Mouse (Mus musculus) small intestine, adult 2 months (tissue): ENCODE measurements at regions not wholly inside any gene's neighbourhood (a gene's known extent, or its start where the extent isn't known, plus 50 kb on each side); places are given as distances from the start of the nearest gene placed in this dataset.

ENCODE experiments used
- H3K27ac ChIP-seq: fragments of 200-500 bp; 2 replicates; pipeline ENCODE4 v1.5.1; 2012; ENCODE audit warnings: low read depth, low read length, control low read depth, inconsistent platforms; ENCODE audit not compliant: insufficient read depth
- H3K27me3 ChIP-seq: fragments of 200-500 bp; 2 replicates; pipeline ENCODE4 v1.6.1; 2012; ENCODE audit warnings: mild to moderate bottlenecking, moderate library complexity, low read length, inconsistent platforms; ENCODE audit not compliant: control insufficient read depth, insufficient read depth
- H3K36me3 ChIP-seq: fragments of 200-500 bp; 2 replicates; pipeline ENCODE4 v1.6.1; 2012; ENCODE audit warnings: mild to moderate bottlenecking, low read length, control low read depth, inconsistent platforms; ENCODE audit not compliant: control insufficient read depth, insufficient read depth
- H3K4me1 ChIP-seq: fragments of 200-500 bp; 2 replicates; pipeline ENCODE4 v1.6.1; 2012; ENCODE audit warnings: low read length, inconsistent platforms, mixed read lengths; ENCODE audit not compliant: control insufficient read depth, insufficient read depth, insufficient read length
- H3K4me3 ChIP-seq: fragments of 200-500 bp; 2 replicates; pipeline ENCODE4 v1.5.1; 2012; ENCODE audit warnings: low read depth, mild to moderate bottlenecking, control low read depth, inconsistent platforms, low read length, moderate library complexity
- CTCF ChIP-seq: fragments of 200-500 bp; IDR thresholded peaks from 2 replicates; pipeline ENCODE4 v1.5.1; 2012; ENCODE audit warnings: low read depth, mild to moderate bottlenecking, control low read depth, inconsistent platforms, low read length, moderate library complexity, mixed read lengths; ENCODE audit not compliant: insufficient replicate concordance, insufficient read length; ENCODE audit errors: extremely low read depth
- POLR2A ChIP-seq: fragments of 200-500 bp; IDR thresholded peaks from 2 replicates; pipeline ENCODE4 v1.6.1; 2012; ENCODE audit warnings: low read depth, mild to moderate bottlenecking, control low read depth, inconsistent platforms, low read length, moderate library complexity
- WGBS: fragments of 180-500 bp; shearing (Covaris S2); methylation state at CpG from one replicate; pipeline ENCODE4 v1.1.7; 2018; 5-methylcytosine and 5-hydroxymethylcytosine counted together

- Histone ChIP-seq H3K27ac (no peak overlapping the region), H3K36me3 (no peaks in the 10 kb centered on the region), H3K4me3 (no peak overlapping the region), H3K4me1 (peaks cover 4% of the 10 kb centered on the region; the same call in 1 of the 2 replicates), H3K27me3 (no peaks in the 10 kb centered on the region)
- WGBS: 25% methylated on average over 5 of the region's 5 CpGs
- TF ChIP-seq POLR2A: no peak
- TF ChIP-seq CTCF: no peak
Observed at GRCm38 (mm10) chr7:70300516-70300915, 66.0 kb downstream of the Nr2f2 start.

- H3K27me3 ChIP-seq: peaks cover 39% of the 10 kb centered on the region
- no peak overlapping the region for H3K27ac ChIP-seq
- no peak for TF ChIP-seq POLR2A
- TF ChIP-seq CTCF: no peak
- WGBS: 91% methylated on average over 6 of the region's 6 CpGs
- H3K36me3 ChIP-seq: no peaks in the 10 kb centered on the region
- no peak overlapping the region for H3K4me3 ChIP-seq
- peaks cover 4% of the 10 kb centered on the region for H3K4me1 ChIP-seq
Observed at GRCm38 (mm10) chr7:70291431-70291830, 75.1 kb downstream of the Nr2f2 start.

DNA sequence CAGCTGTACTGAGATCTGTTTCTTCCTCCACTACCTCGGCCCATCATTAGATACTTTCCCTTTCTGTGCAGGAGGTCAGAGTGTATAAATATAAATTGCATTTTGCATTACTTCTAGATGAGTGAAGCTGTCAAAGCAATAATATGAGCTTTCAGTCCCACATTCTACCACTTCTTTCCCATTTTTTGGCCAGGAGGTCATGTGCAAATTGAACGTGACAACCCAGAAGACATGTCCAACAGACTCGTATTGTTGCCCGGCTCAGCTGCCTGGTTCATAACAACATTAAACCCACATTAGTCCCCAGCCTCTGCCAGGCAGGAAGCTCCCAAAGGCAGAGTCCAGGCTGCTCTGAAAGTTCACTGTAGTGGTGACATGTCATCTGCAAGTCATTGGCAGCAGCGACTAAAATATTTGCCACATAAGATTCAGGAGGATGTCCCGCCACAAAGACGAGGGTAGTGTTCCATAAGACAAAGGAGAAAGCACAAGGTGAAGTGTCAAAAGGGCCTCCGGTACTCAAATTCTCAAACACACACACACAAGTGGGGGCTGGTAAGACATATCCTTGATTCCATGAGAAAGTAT, 75.7 kb downstream of the Nr2f2 start:
- Histone ChIP-seq H3K27me3 (peaks cover 43% of the 10 kb centered on the region), H3K4me1 (peaks cover 4% of the 10 kb centered on the region), H3K27ac (no peak overlapping the region), H3K4me3 (no peak overlapping the region), H3K36me3 (no peaks in the 10 kb centered on the region)
- TF ChIP-seq CTCF (no peak), POLR2A (no peak)
- WGBS: 77% methylated on average over 8 of the region's 8 CpGs

- WGBS: 61% methylated on average over 6 of the region's 6 CpGs
- Histone ChIP-seq H3K27me3 (peaks cover 45% of the 10 kb centered on the region), H3K36me3 (no peaks in the 10 kb centered on the region), H3K4me3 (no peak overlapping the region), H3K27ac (no peak overlapping the region), H3K4me1 (peaks cover 4% of the 10 kb centered on the region)
- TF ChIP-seq CTCF: no peak
Observed at GRCm38 (mm10) chr7:70290277-70290676, 76.3 kb downstream of the Nr2f2 start.

GRCm38 (mm10) chr7:70288621-70289020, 77.9 kb downstream of the Nr2f2 start:
- 16% methylated on average over 5 of the region's 5 CpGs for WGBS
- Histone ChIP-seq H3K27ac (no peak overlapping the region), H3K27me3 (peaks cover 45% of the 10 kb centered on the region), H3K36me3 (no peaks in the 10 kb centered on the region), H3K4me3 (no peak overlapping the region), H3K4me1 (peaks cover 4% of the 10 kb centered on the region)
- TF ChIP-seq POLR2A (no peak), CTCF (no peak)

DNA sequence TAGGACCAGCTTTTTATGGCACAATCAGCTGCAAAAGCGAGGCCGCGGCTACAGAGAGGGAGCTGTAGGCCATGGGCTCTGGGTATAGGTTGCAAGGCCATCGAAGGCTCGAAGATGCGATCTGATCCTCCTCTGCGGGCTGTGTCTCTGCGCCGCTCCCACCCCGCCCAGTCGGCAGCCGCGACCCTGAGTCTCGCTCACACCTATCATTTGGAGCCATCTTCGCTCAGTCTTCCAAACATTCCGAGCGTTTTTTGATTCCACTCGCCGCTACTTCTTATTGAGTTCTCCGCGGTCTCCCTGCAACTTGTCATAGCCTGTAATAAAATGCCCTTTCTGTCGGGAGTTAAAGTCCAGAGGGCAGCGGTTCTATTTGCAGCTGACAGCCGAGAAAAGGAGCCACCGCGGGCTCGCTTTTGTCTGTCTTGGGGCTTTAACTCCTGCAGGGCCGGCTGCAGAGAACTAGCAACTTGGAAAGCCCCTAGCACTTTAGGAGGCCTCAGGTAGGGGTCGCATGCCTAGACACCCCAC, 78.6 kb downstream of the Nr2f2 start:
- Histone ChIP-seq H3K4me3 (peak overlapping the region; percentile 37), H3K27me3 (peaks cover 45% of the 10 kb centered on the region)
- 1% methylated on average over 29 of the region's 29 CpGs for WGBS

DNA sequence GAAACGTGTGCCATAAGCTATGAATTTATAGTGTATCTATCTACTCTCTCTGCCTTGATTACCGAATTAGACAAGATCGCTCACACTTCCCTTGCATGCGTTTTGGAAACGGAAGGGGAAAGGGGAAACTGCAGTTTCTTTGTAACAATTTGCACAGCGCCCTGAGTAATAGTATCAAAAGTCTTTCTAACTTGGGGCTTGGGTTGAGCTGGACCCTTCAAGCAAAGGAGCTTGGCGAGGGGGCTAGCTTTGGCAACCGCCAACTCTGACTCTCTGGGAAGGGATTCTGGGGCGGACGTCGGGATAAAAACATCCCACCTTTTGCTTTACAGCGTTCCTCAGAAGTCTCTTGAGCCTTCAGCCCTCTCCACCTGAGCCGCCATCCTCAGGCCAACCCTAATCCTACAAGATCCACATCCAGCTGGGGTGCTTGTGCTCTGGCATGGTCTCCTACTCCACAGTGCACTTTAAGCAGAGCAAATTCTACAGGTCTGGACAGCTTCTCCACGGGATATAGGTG, 79.6 kb downstream of the Nr2f2 start:
- H3K36me3 ChIP-seq: no peaks in the 10 kb centered on the region
- H3K27ac ChIP-seq: no peak overlapping the region
- TF ChIP-seq POLR2A (no peak), CTCF (no peak)
- peaks cover 53% of the 10 kb centered on the region for H3K27me3 ChIP-seq
- H3K4me3 ChIP-seq: no peak overlapping the region
- WGBS: 8% methylated on average over 14 of the region's 14 CpGs
- peaks cover 4% of the 10 kb centered on the region for H3K4me1 ChIP-seq

More for the DNA sequence above, 78.6 kb downstream of the Nr2f2 start:
- Histone ChIP-seq H3K27ac (no peak overlapping the region), H3K36me3 (no peaks in the 10 kb centered on the region), H3K4me1 (peaks cover 4% of the 10 kb centered on the region)
- no peak for TF ChIP-seq POLR2A
- no peak for TF ChIP-seq CTCF

- peaks cover 61% of the 10 kb centered on the region for H3K27me3 ChIP-seq
- TF ChIP-seq POLR2A: no peak
Observed at GRCm38 (mm10) chr7:70285344-70285743, 81.2 kb downstream of the Nr2f2 start.

More at GRCm38 (mm10) chr7:70285344-70285743, 81.2 kb downstream of the Nr2f2 start:
- no peaks in the 10 kb centered on the region for H3K36me3 ChIP-seq
- no peak overlapping the region for H3K27ac ChIP-seq
- H3K4me3 ChIP-seq: no peak overlapping the region
- H3K4me1 ChIP-seq: peaks cover 4% of the 10 kb centered on the region
- 21% methylated on average over 3 of the region's 3 CpGs for WGBS
